Mouse (Mus musculus): ENCODE measurements around the gene Nav2. TPM values are rescaled to one million over a fixed set of nuclear protein-coding genes. Genes with fewer than 3 reads are reported as not detected.

Gene Nav2
- polyA plus RNA-seq, 1 experiment from 2014 or later = 34.2 TPM

DNA sequence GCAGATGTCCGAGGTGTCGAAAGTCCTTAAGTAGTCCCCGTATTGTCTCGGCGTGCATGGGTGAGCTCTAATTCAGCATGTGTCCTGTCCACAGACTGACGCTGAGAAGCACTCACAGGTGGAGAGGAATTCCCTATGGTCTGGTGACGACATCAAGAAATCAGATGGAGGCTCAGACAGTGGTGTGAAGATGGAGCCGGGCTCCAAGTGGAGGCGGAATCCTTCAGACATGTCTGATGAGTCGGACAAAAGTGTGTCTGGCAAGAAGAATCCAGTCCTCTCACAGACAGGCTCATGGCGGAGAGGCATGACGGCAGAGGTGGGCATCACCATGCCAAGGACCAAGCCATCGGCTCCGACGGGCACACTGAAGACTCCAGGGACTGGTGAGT is 637.2 kb downstream of the Nav2 start:
- Histone ChIP-seq H3K27ac (ENCODE audit: low read length) (peak overlapping the region; percentile 79), H3K4me3 (ENCODE audit: low read length) (no peak overlapping the region), H3K9ac (ENCODE audit: low read length) (peak overlapping the region; percentile 6; the same call in 1 of the 2 replicates), H3K9me3 (replicated peaks; ENCODE audit: control insufficient read depth, low read length) (no peaks in the 10 kb centered on the region), H3K4me2 (ENCODE audit: low read depth, low read length) (no peak overlapping the region), H3K27me3 (ENCODE audit: control insufficient read depth, insufficient read depth, low read length) (no peaks in the 10 kb centered on the region), H3K4me1 (ENCODE audit: control insufficient read depth, insufficient read depth, low read length) (peaks cover 34% of the 10 kb centered on the region), H3K36me3 (ENCODE audit: control insufficient read depth, insufficient read depth) (peaks cover 31% of the 10 kb centered on the region)
- 54% methylated on average over 15 of the region's 15 CpGs for WGBS
- ATAC-seq (replicated peaks; ENCODE audit: extremely low read depth, insufficient read depth, low FRiP score) = no peak

DNA sequence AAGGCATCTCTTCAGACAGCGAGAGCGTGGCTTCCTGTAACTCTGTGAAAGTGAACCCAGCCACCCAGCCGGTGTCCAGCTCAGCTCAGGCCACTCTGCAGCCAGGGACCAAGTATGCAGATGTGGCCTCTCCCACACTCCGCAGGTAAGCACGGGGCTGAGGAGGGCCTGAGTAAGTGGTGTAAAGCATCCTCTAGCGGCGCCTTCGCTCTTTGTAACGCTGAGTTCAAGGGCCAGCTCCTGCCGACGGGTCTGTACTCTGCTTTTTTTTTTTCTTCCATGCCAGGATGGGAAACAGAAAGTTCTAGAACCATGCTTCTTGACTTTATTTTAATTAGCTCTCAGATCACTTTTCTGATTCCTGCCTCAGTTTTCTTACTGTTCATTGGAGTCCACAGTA is 639.9 kb downstream of the Nav2 start:
- Histone ChIP-seq H3K4me2 (ENCODE audit: low read depth, low read length) (no peak overlapping the region), H3K36me3 (ENCODE audit: control insufficient read depth, insufficient read depth) (peaks cover 38% of the 10 kb centered on the region), H3K27me3 (ENCODE audit: control insufficient read depth, insufficient read depth, low read length) (no peaks in the 10 kb centered on the region), H3K9ac (ENCODE audit: low read length) (no peak overlapping the region), H3K4me3 (ENCODE audit: low read length) (no peak overlapping the region), H3K9me3 (replicated peaks; ENCODE audit: control insufficient read depth, low read length) (no peaks in the 10 kb centered on the region), H3K4me1 (ENCODE audit: control insufficient read depth, insufficient read depth, low read length) (peaks cover 38% of the 10 kb centered on the region), H3K27ac (ENCODE audit: low read length) (no peak overlapping the region)
- 80% methylated on average over 11 of the region's 11 CpGs for WGBS
- ATAC-seq (replicated peaks; ENCODE audit: extremely low read depth, insufficient read depth, low FRiP score) = no peak

DNA sequence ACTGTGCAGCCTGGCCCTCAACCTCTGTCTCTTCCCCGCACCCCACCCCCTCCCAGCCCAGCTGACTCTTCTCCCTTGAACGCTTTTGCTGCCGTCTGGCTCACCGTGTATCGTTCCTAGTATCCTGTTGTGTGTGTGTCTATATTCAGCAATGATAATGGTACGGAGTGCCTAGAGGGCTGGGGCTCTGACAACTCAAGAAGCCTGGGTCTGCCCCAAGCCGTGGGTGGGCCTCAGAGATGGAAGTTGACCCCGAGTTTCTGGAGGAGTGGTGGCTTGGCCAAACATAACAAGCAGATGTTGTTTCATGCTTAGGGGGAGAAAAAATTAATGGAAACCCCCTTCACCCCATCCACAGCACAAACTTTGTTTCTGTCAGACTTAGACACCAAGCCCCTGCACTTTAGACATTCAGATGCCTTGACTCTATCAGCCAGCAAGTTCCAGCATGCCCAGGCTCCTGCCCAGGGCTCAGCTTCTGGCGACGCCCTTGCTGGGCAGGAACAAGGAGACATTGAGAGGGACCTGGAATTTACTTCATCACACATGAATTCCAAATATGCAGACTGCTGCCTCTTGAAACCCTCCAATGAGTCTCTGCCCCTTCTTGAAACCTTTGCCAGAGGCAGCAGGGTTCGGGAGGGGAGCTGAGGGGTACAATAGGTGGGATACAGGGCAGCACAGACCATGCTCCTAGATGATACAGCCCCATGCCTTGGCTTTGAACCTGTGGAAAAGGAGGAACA is 644.9 kb downstream of the Nav2 start:
- peaks cover 30% of the 10 kb centered on the region for H3K36me3 ChIP-seq (ENCODE audit: control insufficient read depth, insufficient read depth)
- ATAC-seq (replicated peaks; ENCODE audit: extremely low read depth, insufficient read depth, low FRiP score) = peak; percentile 30; the same call in 1 of the 2 replicates
- H3K4me1 ChIP-seq (ENCODE audit: control insufficient read depth, insufficient read depth, low read length) = peaks cover 41% of the 10 kb centered on the region
- peak overlapping the region; percentile 82 for H3K27ac ChIP-seq (ENCODE audit: low read length)
- H3K4me2 ChIP-seq (ENCODE audit: low read depth, low read length) = peak overlapping the region; percentile 13; the same call in 1 of the 2 replicates
- no peak overlapping the region for H3K4me3 ChIP-seq (ENCODE audit: low read length)
- peak overlapping the region; percentile 62 for H3K9ac ChIP-seq (ENCODE audit: low read length)
- no peaks in the 10 kb centered on the region for H3K9me3 ChIP-seq (replicated peaks; ENCODE audit: control insufficient read depth, low read length)
- H3K27me3 ChIP-seq (ENCODE audit: control insufficient read depth, insufficient read depth, low read length) = no peaks in the 10 kb centered on the region
- 14% methylated on average over 11 of the region's 11 CpGs for WGBS

DNA sequence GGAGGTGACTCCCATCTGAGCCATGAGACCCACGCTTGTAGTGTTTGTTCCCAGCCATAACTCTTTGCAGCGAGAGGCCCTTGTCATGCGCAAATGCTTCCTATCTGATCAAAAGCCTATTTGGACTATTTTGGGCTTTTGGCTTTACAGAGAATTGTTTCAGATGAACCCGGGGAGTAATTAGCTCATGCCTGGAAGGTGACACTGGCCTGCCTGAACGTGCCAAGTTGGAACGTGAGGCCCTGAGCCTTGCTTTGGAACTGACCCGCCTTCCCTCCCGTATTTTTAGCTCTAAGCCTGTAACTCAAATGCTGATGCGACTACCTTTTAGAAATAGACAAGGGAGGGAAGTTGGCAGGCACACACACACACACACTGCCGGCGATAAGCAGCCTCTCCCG is 649.7 kb downstream of the Nav2 start:
- Histone ChIP-seq H3K36me3 (ENCODE audit: control insufficient read depth, insufficient read depth) (peaks cover 8% of the 10 kb centered on the region), H3K4me1 (ENCODE audit: control insufficient read depth, insufficient read depth, low read length) (peaks cover 53% of the 10 kb centered on the region), H3K9me3 (replicated peaks; ENCODE audit: control insufficient read depth, low read length) (no peaks in the 10 kb centered on the region), H3K9ac (ENCODE audit: low read length) (peak overlapping the region; percentile 71), H3K4me2 (ENCODE audit: low read depth, low read length) (peak overlapping the region; percentile 55), H3K27ac (ENCODE audit: low read length) (peak overlapping the region; percentile 98), H3K4me3 (ENCODE audit: low read length) (peak overlapping the region; percentile 37), H3K27me3 (ENCODE audit: control insufficient read depth, insufficient read depth, low read length) (no peaks in the 10 kb centered on the region)
- ATAC-seq (replicated peaks; ENCODE audit: extremely low read depth, insufficient read depth, low FRiP score) = peak; percentile 81
- 34% methylated on average over 12 of the region's 12 CpGs for WGBS

DNA sequence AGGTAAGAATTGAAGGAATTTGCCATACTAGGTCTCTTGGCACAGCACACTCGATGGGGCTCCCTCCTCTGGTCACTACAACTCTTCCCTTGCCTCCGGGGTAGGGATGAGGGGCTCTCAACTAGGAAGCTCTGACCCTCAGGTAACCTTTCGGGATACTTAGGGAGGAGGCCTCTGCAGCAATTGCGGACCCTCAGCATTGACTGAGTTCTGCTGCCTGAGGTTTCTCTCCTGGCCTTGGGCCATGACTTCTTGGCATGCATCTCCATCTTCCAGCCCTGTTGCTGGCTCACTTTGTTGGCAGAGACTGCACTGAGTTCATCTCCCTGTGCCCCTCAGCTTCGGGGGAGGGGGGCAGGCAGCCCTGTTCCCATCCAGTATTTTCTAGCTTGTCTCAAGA is 650.4 kb downstream of the Nav2 start:
- Histone ChIP-seq H3K4me1 (ENCODE audit: control insufficient read depth, insufficient read depth, low read length) (peaks cover 51% of the 10 kb centered on the region), H3K27ac (ENCODE audit: low read length) (peak overlapping the region; percentile 98), H3K4me3 (ENCODE audit: low read length) (peak overlapping the region; percentile 37), H3K9ac (ENCODE audit: low read length) (peak overlapping the region; percentile 71), H3K27me3 (ENCODE audit: control insufficient read depth, insufficient read depth, low read length) (no peaks in the 10 kb centered on the region), H3K4me2 (ENCODE audit: low read depth, low read length) (peak overlapping the region; percentile 55), H3K9me3 (replicated peaks; ENCODE audit: control insufficient read depth, low read length) (no peaks in the 10 kb centered on the region), H3K36me3 (ENCODE audit: control insufficient read depth, insufficient read depth) (peaks cover 9% of the 10 kb centered on the region)
- 37% methylated on average over 5 of the region's 5 CpGs for WGBS
- peak; percentile 31 for ATAC-seq (replicated peaks; ENCODE audit: extremely low read depth, insufficient read depth, low FRiP score)

DNA sequence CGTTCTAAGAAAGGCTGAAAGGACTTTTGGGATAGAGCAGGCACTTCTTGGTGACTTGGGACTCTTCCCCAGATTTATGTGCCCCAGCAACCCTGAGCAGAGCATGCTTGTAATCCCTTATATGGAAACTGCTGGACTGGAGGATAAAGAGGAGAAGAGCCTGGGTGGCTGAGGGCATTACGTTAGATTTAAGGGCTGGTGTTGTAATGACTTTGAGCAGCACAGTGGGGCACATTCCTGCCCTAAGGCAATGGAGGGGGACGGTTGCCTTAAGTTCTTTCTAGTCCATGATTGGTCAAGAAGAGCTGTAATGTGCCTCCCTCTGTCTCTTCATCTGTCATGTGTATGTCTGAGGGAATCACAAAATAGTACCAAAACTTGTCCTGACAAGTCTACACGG is 651.5 kb downstream of the Nav2 start:
- Histone ChIP-seq H3K4me2 (ENCODE audit: low read depth, low read length) (peak overlapping the region; percentile 55), H3K4me3 (ENCODE audit: low read length) (peak overlapping the region; percentile 37), H3K9me3 (replicated peaks; ENCODE audit: control insufficient read depth, low read length) (no peaks in the 10 kb centered on the region), H3K4me1 (ENCODE audit: control insufficient read depth, insufficient read depth, low read length) (peaks cover 52% of the 10 kb centered on the region), H3K36me3 (ENCODE audit: control insufficient read depth, insufficient read depth) (peaks cover 14% of the 10 kb centered on the region), H3K27ac (ENCODE audit: low read length) (peak overlapping the region; percentile 98), H3K27me3 (ENCODE audit: control insufficient read depth, insufficient read depth, low read length) (no peaks in the 10 kb centered on the region), H3K9ac (ENCODE audit: low read length) (peak overlapping the region; percentile 71)
- no peak for ATAC-seq (replicated peaks; ENCODE audit: extremely low read depth, insufficient read depth, low FRiP score)
- WGBS = 53% methylated on average over 4 of the region's 4 CpGs

DNA sequence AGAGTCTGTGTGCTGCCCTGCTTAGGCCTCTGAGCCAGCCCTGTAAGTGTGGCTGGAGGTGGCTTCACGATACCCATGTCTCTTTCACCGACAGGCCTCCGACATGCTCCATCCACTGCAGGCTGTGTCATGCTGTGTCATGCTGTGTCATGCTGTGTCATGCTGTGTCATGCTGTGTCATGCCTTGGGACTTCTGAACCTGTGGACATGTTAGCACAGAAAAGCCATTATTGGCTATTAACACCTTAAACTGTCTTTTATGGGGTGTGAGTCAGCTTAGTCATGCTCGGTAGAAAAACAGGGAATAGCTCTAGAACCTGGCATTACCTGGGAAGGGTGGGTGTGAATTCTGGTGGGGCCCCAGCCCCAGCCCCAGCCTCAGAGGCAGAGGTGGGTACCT is 653.9 kb downstream of the Nav2 start:
- no peak overlapping the region for H3K4me3 ChIP-seq (ENCODE audit: low read length)
- H3K27ac ChIP-seq (ENCODE audit: low read length) = peak overlapping the region; percentile 6; the same call in 1 of the 2 replicates
- H3K4me1 ChIP-seq (ENCODE audit: control insufficient read depth, insufficient read depth, low read length) = peaks cover 66% of the 10 kb centered on the region
- peak overlapping the region; percentile 21 for H3K9ac ChIP-seq (ENCODE audit: low read length)
- no peak overlapping the region for H3K4me2 ChIP-seq (ENCODE audit: low read depth, low read length)
- 82% methylated on average over 4 of the region's 4 CpGs for WGBS
- H3K36me3 ChIP-seq (ENCODE audit: control insufficient read depth, insufficient read depth) = peaks cover 21% of the 10 kb centered on the region
- H3K27me3 ChIP-seq (ENCODE audit: control insufficient read depth, insufficient read depth, low read length) = no peaks in the 10 kb centered on the region
- no peaks in the 10 kb centered on the region for H3K9me3 ChIP-seq (replicated peaks; ENCODE audit: control insufficient read depth, low read length)
- ATAC-seq (replicated peaks; ENCODE audit: extremely low read depth, insufficient read depth, low FRiP score) = no peak

DNA sequence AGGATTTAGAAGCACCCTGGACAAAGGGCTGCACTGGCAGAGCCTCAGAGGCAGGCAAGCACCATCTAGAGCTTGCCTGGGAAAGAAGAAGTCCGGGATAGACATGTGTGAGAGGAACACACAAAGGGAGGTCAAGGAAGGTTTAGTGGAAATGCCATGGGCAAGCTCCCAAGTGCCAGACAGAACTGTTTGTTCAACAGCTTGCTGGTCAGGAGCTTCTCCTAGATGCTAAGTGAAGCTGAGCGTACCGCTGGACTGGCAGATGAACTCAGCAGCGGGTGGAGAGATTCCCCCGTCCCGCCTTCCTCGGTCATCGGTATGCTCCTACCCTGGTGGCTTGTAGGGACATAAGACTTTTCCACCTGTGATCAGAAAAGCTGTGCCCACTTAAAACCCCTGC is 654.3 kb downstream of the Nav2 start:
- H3K4me2 ChIP-seq (ENCODE audit: low read depth, low read length) = no peak overlapping the region
- WGBS = 65% methylated on average over 8 of the region's 8 CpGs
- peak overlapping the region; percentile 21 for H3K9ac ChIP-seq (ENCODE audit: low read length)
- H3K27me3 ChIP-seq (ENCODE audit: control insufficient read depth, insufficient read depth, low read length) = no peaks in the 10 kb centered on the region
- ATAC-seq (replicated peaks; ENCODE audit: extremely low read depth, insufficient read depth, low FRiP score) = no peak
- peaks cover 62% of the 10 kb centered on the region for H3K4me1 ChIP-seq (ENCODE audit: control insufficient read depth, insufficient read depth, low read length)
- peak overlapping the region; percentile 6; the same call in 1 of the 2 replicates for H3K27ac ChIP-seq (ENCODE audit: low read length)
- H3K36me3 ChIP-seq (ENCODE audit: control insufficient read depth, insufficient read depth) = peaks cover 19% of the 10 kb centered on the region
- H3K4me3 ChIP-seq (ENCODE audit: low read length) = no peak overlapping the region
- H3K9me3 ChIP-seq (replicated peaks; ENCODE audit: control insufficient read depth, low read length) = no peaks in the 10 kb centered on the region

DNA sequence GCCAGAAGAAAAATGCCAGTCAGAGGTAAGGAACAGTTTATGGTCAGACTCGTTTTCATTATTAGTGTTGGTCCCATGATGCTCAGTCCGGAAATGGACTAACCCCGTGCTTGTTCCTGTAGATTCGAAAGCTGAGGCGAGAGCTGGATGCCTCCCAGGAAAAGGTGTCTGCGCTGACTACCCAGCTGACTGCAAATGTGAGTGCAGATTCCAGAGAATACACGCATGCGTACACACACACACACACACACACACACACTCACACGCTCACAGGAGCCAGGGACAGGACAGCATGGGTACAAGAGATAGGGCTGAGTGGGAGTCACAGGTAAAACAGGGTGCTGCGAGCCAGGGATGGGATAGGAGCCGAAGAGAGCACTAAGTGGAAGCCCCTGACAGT is 656.6 kb downstream of the Nav2 start:
- H3K4me3 ChIP-seq (ENCODE audit: low read length) = no peak overlapping the region
- H3K9ac ChIP-seq (ENCODE audit: low read length) = peak overlapping the region; percentile 26; the same call in 1 of the 2 replicates
- no peaks in the 10 kb centered on the region for H3K27me3 ChIP-seq (ENCODE audit: control insufficient read depth, insufficient read depth, low read length)
- H3K4me1 ChIP-seq (ENCODE audit: control insufficient read depth, insufficient read depth, low read length) = peaks cover 42% of the 10 kb centered on the region
- no peak overlapping the region for H3K4me2 ChIP-seq (ENCODE audit: low read depth, low read length)
- H3K36me3 ChIP-seq (ENCODE audit: control insufficient read depth, insufficient read depth) = peaks cover 27% of the 10 kb centered on the region
- 69% methylated on average over 11 of the region's 11 CpGs for WGBS
- peak overlapping the region; percentile 77 for H3K27ac ChIP-seq (ENCODE audit: low read length)
- no peak for ATAC-seq (replicated peaks; ENCODE audit: extremely low read depth, insufficient read depth, low FRiP score)
- H3K9me3 ChIP-seq (replicated peaks; ENCODE audit: control insufficient read depth, low read length) = no peaks in the 10 kb centered on the region

All from heart, embryonic 16.5 days (tissue).